Mouse (Mus musculus): ENCODE results near the gene Noxred1.

DNA sequence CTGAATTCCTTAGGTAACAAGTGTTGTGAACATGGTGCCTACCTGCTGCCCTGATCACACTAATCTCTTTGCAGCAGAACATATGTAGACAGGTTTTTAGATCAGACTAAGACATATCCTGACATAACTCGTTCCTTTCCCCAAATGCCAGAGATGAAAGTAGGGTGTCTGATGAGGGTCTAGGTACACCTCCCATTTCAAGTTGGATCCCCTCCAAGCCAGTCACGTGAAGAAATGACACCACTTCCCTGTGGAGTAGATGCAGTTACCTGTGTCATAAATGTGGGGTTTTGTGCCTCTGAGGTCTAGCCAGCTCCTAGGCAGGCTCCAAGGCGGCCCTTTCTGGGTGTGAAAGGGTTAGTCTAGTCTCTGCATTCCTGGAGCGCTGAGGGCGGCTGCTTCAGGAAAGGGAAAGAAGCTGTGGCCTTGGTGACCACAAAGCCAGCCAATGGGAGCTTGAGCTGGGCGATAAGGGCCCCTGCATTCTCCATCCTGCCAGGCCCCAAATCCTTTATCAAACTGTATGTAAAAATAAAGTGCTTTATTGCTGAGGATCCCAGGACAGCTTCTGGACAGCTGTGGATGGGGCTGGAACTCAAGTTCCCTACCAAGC, 39.7 kb upstream of the Noxred1 start:
- TF ChIP-seq POLR2A (IDR thresholded peaks at IDR 0.05; ENCODE audit: insufficient read length, low read depth) (no peak), REST (IDR thresholded peaks at IDR 0.05; ENCODE audit: insufficient read depth, insufficient read length) (no peak), E2F4 (IDR thresholded peaks at IDR 0.05; ENCODE audit: insufficient read depth) (no peak), TCF12 (IDR thresholded peaks at IDR 0.05; ENCODE audit: insufficient read depth, poor library complexity, severe bottlenecking) (no peak), USF1 (IDR thresholded peaks at IDR 0.05; ENCODE audit: low read depth) (no peak), MYOG (IDR thresholded peaks at IDR 0.05; ENCODE audit: control insufficient read depth in 1 of 3, insufficient read depth in 1 of 3, insufficient read length in 2 of 3, low read depth in 2 of 3) (no peak)
